Mouse (Mus musculus) forebrain, embryonic 11.5 days (tissue): Measurements from ENCODE around the gene Xylt2. TPM values are rescaled to one million over a fixed set of nuclear protein-coding genes. Genes with fewer than 3 reads are reported as not detected.
"Not testable (repeated sequence)": the region's sequence is repeated elsewhere in the genome, so short reads cannot be mapped to it uniquely, and the experiment has no call there.

ENCODE experiments used
- ATAC-seq: fragments of 200-750 bp; cut with Nextera tagmentation; replicated peaks from 2 replicates; pipeline ENCODE4 v1.8.0; 2017; ENCODE audit warnings: moderate TSS enrichment; ENCODE audit not compliant: low FRiP score
- DNase-seq: peaks from one replicate; pipeline ENCODE4 v3.0.0-alpha.2; 2017; ENCODE audit warnings: low spot score
- H3K27ac ChIP-seq: fragments of 300-500 bp; sonication (generic); 2 replicates; pipeline ENCODE4 v1.5.1; 2014; ENCODE audit warnings: low read depth, low read length
- H3K27me3 ChIP-seq: fragments of 300-500 bp; sonication (generic); 2 replicates; pipeline ENCODE4 v1.6.1; 2014; ENCODE audit warnings: mild to moderate bottlenecking, low read length, mixed read lengths; ENCODE audit not compliant: control insufficient read depth, insufficient read depth
- H3K36me3 ChIP-seq: fragments of 300-500 bp; sonication (generic); 2 replicates; pipeline ENCODE4 v1.6.1; 2014; ENCODE audit warnings: mild to moderate bottlenecking, low read length, moderate library complexity, mixed read lengths; ENCODE audit not compliant: control insufficient read depth, insufficient read depth
- H3K4me1 ChIP-seq: fragments of 300-500 bp; sonication (generic); replicated peaks from 2 replicates; pipeline ENCODE4 v1.6.1; 2014; ENCODE audit warnings: low read length, mixed read lengths; ENCODE audit not compliant: control insufficient read depth, insufficient read depth
- H3K4me2 ChIP-seq: fragments of 300-500 bp; sonication (generic); 2 replicates; pipeline ENCODE4 v1.6.1; 2014; ENCODE audit warnings: low read depth, mild to moderate bottlenecking, low read length, moderate library complexity, mixed read lengths; ENCODE audit not compliant: severe bottlenecking
- H3K4me3 ChIP-seq: fragments of 300-500 bp; sonication (generic); 2 replicates; pipeline ENCODE4 v1.5.1; 2014; ENCODE audit warnings: low read depth, low read length
- H3K9ac ChIP-seq: fragments of 300-500 bp; sonication (generic); 2 replicates; pipeline ENCODE4 v1.6.1; 2014; ENCODE audit warnings: low read length
- H3K9me3 ChIP-seq: fragments of 300-500 bp; sonication (generic); 2 replicates; pipeline ENCODE4 v1.6.1; 2016; ENCODE audit warnings: low read length, mixed read lengths; ENCODE audit not compliant: control insufficient read depth
- WGBS: fragments of 180-500 bp; shearing (Covaris S2); extraction: QIAGEN DNeasy Blood & Tissue Kit; methylation state at CpG from one replicate; pipeline ENCODE4 v1.1.7; 2014; 5-methylcytosine and 5-hydroxymethylcytosine counted together
- polyA plus RNA-seq: library from polyadenylated mRNA; unstranded; fragments of >200 nt; fragmentation: Nextera tagmentation; extraction: Ambion mirVana; gene quantifications from 2 replicates; pipeline ENCODE4 v1.2.1, GENCODE M21; 2014

Xylt2 gene
- polyA plus RNA-seq, 1 experiment from 2014 or later = 18.0 TPM

GRCm38 (mm10) chr11:94661344-94661743, 16.0 kb downstream of the Xylt2 start:
- Histone ChIP-seq H3K9me3 (no peaks in the 10 kb centered on the region), H3K27me3 (no peaks in the 10 kb centered on the region), H3K27ac (no peak overlapping the region), H3K4me1 (no peaks in the 10 kb centered on the region), H3K4me2 (no peak overlapping the region), H3K36me3 (no peaks in the 10 kb centered on the region; the same call in 1 of the 2 replicates), H3K4me3 (no peak overlapping the region), H3K9ac (no peak overlapping the region)
- ATAC-seq = no peak
- DNase-seq = no peak
- 73% methylated on average over 1 of the region's 1 CpGs for WGBS

GRCm38 (mm10) chr11:94653663-94654436, 23.5 kb downstream of the Xylt2 start, which contains the start of the genes Mrpl27 and Eme1:
Mrpl27 (plus strand) TSS chr11:94653767.
Eme1 (minus strand) TSS chr11:94653964.
- Histone ChIP-seq H3K9ac (peak within 1 kb of the TSS; percentile 71), H3K4me1 (no peaks in the 10 kb centered on the region; the same call in 1 of the 2 replicates), H3K36me3 (no peaks in the 10 kb centered on the region), H3K27ac (peak within 1 kb of the TSS; percentile 77; the same call in 1 of the 2 replicates), H3K9me3 (no peaks in the 10 kb centered on the region), H3K27me3 (no peaks in the 10 kb centered on the region), H3K4me2 (peak within 1 kb of the TSS; percentile 51), H3K4me3 (peak within 1 kb of the TSS; percentile 61)
- DNase-seq (peak; percentile 82), ATAC-seq (peak; percentile 91)
- WGBS = 2% methylated on average over 32 of the region's 32 CpGs

GRCm38 (mm10) chr11:94652973-94653372, 24.3 kb downstream of the Xylt2 start:
- H3K4me2 ChIP-seq = peak overlapping the region; percentile 51
- no peak overlapping the region for H3K27ac ChIP-seq
- ATAC-seq (no peak), DNase-seq (no peak)
- H3K27me3 ChIP-seq = no peaks in the 10 kb centered on the region
- H3K36me3 ChIP-seq = peaks cover 2% of the 10 kb centered on the region; the same call in 1 of the 2 replicates
- H3K4me3 ChIP-seq = peak overlapping the region; percentile 61
- 48% methylated on average over 8 of the region's 8 CpGs for WGBS
- no peaks in the 10 kb centered on the region; the same call in 1 of the 2 replicates for H3K4me1 ChIP-seq
- no peaks in the 10 kb centered on the region for H3K9me3 ChIP-seq
- H3K9ac ChIP-seq = peak overlapping the region; percentile 71

- WGBS = 96% methylated on average over 5 of the region's 7 CpGs
- not testable (repeated sequence) for ATAC-seq, H3K27ac ChIP-seq, H3K4me3 ChIP-seq, H3K4me1 ChIP-seq, H3K27me3 ChIP-seq, H3K36me3 ChIP-seq, H3K9me3 ChIP-seq, H3K9ac ChIP-seq, H3K4me2 ChIP-seq, DNase-seq
These were observed 26.1 kb downstream of the Xylt2 start for GRCm38 (mm10) chr11:94651241-94651640.

- Histone ChIP-seq H3K4me1 (no peaks in the 10 kb centered on the region), H3K27me3 (no peaks in the 10 kb centered on the region), H3K36me3 (peaks cover 30% of the 10 kb centered on the region), H3K4me2 (no peak overlapping the region), H3K9me3 (no peaks in the 10 kb centered on the region), H3K27ac (no peak overlapping the region), H3K4me3 (no peak overlapping the region), H3K9ac (no peak overlapping the region)
- ATAC-seq (no peak), DNase-seq (no peak)
- 95% methylated on average over 4 of the region's 4 CpGs for WGBS
These were observed 30.9 kb downstream of the Xylt2 start for GRCm38 (mm10) chr11:94646457-94646856.

- no peaks in the 10 kb centered on the region for H3K9me3 ChIP-seq
- H3K9ac ChIP-seq = no peak overlapping the region
- no peak for DNase-seq
- H3K27me3 ChIP-seq = no peaks in the 10 kb centered on the region
- H3K4me1 ChIP-seq = no peaks in the 10 kb centered on the region
- no peak overlapping the region for H3K27ac ChIP-seq
- H3K36me3 ChIP-seq = peaks cover 33% of the 10 kb centered on the region
- no peak for ATAC-seq
- H3K4me2 ChIP-seq = no peak overlapping the region
- 91% methylated on average over 8 of the region's 8 CpGs for WGBS
- H3K4me3 ChIP-seq = no peak overlapping the region
These were observed 32.7 kb downstream of the Xylt2 start for GRCm38 (mm10) chr11:94644461-94645219.

GRCm38 (mm10) chr11:94634431-94634830, 42.9 kb downstream of the Xylt2 start:
- Histone ChIP-seq H3K4me1 (peaks cover 3% of the 10 kb centered on the region; the same call in 1 of the 2 replicates), H3K9me3 (no peaks in the 10 kb centered on the region), H3K4me3 (no peak overlapping the region), H3K36me3 (peaks cover 8% of the 10 kb centered on the region), H3K9ac (no peak overlapping the region), H3K27me3 (no peaks in the 10 kb centered on the region), H3K4me2 (no peak overlapping the region), H3K27ac (no peak overlapping the region)
- no peak for ATAC-seq
- DNase-seq = no peak
- WGBS = 93% methylated on average over 5 of the region's 5 CpGs

GRCm38 (mm10) chr11:94632988-94633387, 44.3 kb downstream of the Xylt2 start:
- Histone ChIP-seq H3K4me1 (peaks cover 3% of the 10 kb centered on the region; the same call in 1 of the 2 replicates), H3K4me2 (no peak overlapping the region), H3K9ac (no peak overlapping the region), H3K27ac (no peak overlapping the region), H3K27me3 (no peaks in the 10 kb centered on the region), H3K36me3 (peaks cover 8% of the 10 kb centered on the region), H3K9me3 (no peaks in the 10 kb centered on the region), H3K4me3 (no peak overlapping the region)
- DNase-seq (no peak), ATAC-seq (no peak)
- WGBS = 87% methylated on average over 8 of the region's 8 CpGs
